Mouse (Mus musculus) neutrophil, adult 5-6 weeks (primary cell): ENCODE results near the gene Pomt2. TPM values are rescaled to one million over a fixed set of nuclear protein-coding genes. Genes with fewer than 3 reads are reported as not detected.

Source experiments
- ATAC-seq: fragments of 151-379, 151-347 bp; 2 replicates; pipeline ENCODE4 v1.8.0; 2017; ENCODE audit warnings: mild to moderate bottlenecking, moderate TSS enrichment; ENCODE audit not compliant: insufficient number of reproducible peaks, poor library complexity, low FRiP score, severe bottlenecking; ENCODE audit errors: extremely low read depth
- total RNA-seq: library from RNA; stranded (forward); fragments of 200-1000 nt; gene quantifications from 2 replicates; pipeline ENCODE4 v1.2.3, GENCODE M21; 2017

Pomt2 gene
- total RNA-seq, 1 experiment from 2014 or later = 4.2 TPM

- peak; percentile 44; the same call in 1 of the 2 replicates for ATAC-seq
Observed at GRCm38 (mm10) chr12:87131619-87132018, 16.1 kb downstream of the Pomt2 start.

GRCm38 (mm10) chr12:87131181-87131580 is 16.6 kb downstream of the Pomt2 start:
- ATAC-seq = no peak

- no peak for ATAC-seq
Observed at GRCm38 (mm10) chr12:87130224-87130623, 17.5 kb downstream of the Pomt2 start.

DNA sequence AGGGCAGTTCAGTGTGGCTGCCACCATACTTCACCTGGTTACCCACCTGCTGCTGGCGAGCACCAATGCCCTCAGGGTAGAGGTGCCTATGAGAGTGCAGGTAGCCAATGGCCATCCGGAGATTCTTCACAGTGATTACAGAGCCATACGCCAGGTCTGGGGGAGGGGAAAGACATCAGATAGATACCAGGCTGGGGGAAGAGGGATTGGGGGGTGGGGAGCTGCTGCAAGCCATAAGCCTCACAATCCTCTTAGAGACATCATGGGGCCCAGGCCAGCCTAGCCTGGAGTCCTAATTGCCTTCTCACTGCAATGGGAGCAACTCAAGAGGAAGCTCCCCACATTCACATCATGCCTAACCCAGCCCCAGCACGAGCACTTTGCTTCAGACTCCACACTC is 20.5 kb downstream of the Pomt2 start:
- no peak for ATAC-seq

- ATAC-seq = no peak
Observed at GRCm38 (mm10) chr12:87121918-87122589, 25.7 kb downstream of the Pomt2 start.

DNA sequence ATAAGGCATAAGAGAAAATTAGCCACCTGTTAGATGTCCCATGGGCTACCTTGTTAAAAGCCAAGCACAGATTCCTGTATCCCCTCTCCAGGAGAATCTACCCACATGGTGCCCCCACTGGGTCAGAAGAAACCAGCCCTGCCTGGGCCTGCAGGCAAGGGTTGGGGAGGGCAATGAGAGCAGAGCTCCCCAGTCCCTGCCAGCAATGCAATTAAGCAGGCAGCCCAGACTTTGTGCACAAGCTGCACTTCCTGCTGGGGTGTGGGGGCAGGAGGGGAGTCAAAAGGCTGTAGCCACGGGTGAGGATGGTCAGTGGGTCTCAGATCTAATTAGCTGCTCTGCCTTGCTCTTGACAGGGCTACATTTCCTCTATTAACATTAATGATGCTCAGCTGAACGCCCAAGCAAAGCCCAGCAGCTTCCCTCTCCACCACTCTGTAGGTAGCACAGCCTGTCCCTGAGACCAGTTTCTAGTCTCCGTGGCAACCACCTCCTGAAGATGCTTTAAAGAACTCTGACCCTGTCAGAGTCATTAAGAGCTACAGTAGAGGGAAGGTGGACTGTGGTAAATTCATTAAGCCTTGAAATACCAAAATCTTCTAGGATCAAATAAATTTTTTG is 40.3 kb downstream of the Pomt2 start:
- ATAC-seq = no peak

DNA sequence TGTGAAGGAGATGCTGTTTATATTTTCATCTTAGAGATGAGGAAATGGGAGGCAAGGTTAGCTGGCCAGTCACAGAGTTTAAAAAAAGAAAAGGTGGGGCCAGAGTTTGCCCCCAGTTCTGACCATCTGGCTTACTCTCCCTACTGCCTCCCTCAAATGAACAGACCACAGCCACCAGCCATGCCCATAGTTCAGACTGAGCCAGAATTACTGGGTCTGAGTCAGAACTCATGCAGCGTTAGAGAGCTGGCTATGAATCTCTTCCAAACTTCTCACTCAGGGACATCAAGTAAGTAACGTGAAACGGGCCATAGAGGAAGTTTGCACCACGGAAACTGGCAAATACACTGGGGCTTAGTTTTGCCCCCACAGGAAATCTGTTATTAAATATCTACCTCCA is 43.0 kb downstream of the Pomt2 start:
- no peak for ATAC-seq

GRCm38 (mm10) chr12:87103471-87103870 is 44.3 kb downstream of the Pomt2 start:
- no peak for ATAC-seq

DNA sequence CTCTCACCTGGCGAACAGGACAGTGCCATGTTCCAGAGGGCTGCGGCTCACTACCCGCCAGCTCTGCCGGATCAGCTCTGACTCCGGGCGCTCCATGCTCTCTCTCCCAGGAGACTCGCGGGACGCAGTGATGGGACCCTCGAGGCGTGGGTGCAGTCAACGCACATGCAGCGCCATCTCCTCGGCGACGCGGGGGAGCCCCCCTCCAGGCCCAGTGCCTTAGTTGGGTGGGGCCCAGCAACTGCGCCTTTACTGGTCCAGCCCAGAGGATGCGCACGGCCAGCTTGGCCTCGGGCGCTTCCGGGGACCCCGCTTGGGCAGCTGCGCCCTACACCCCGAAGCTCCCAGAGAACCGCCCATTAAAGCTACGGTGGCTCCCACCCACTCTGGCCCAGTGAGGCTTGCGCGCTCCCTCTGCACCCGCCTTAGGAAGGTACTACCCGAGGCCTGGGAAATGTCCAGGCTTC is 45.6 kb downstream of the Pomt2 start, which contains the start of gene Ngb:
Ngb (minus strand) TSS at position 375 of the 467 bp plus-strand sequence.
- ATAC-seq = no peak

DNA sequence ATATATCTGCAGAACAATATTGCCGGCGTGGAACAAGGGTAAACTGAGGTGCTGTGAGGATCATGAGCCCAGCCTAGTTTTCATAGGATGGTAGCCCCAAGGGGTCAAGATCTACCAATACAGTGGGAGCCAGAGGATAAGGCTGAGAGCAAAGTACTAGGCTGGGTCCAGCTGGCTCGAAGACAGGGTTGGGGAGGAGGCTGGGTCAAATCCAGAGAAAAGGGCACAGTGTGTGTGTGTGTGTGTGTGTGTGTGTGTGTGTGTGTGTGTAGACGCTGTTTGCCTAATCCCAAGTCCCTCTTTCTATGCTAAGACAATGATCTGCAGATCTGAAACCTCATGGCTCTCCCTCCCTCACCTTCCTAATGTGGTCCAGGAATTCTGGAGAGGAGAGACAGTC is 47.4 kb downstream of the Pomt2 start:
- no peak for ATAC-seq

DNA sequence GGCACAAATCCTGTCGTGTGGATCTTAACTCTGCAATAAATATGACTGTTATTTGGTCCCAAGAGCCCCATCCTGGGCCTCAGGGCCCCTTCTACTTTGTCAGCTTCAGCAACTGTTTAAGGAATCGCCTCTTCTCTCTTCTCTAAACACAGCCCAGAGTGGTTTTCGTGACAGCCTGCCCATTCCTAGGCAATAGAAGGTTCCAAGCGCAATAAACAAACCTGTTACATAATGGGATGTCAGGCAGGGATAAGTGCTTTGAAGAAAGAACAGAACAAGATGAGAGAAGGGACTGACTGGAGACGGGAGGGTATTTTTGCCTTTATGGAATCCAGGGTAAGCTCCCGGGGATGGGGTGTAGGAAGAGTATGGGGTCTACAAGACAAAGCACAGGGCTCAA is 54.1 kb downstream of the Pomt2 start:
- ATAC-seq = no peak

DNA sequence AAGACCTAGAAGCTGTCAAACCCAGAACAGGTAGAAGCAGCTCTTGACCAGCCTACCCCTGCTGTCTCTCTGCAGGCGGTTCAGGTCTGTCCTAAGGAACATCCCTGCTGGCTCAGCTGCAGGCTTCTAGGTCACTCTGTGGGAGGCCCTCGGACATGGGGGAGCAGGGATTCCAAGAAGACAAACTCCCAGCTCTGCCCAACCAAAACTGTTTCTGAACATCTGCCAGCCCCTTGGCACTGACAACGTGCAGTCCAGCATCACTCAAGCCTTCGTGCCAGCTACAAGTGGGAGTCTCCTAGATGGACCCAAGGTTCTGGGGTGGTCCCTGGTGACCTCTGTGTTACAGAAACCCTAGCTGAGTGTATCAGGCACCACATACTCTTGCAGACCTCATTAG is 54.5 kb downstream of the Pomt2 start:
- ATAC-seq = no peak

DNA sequence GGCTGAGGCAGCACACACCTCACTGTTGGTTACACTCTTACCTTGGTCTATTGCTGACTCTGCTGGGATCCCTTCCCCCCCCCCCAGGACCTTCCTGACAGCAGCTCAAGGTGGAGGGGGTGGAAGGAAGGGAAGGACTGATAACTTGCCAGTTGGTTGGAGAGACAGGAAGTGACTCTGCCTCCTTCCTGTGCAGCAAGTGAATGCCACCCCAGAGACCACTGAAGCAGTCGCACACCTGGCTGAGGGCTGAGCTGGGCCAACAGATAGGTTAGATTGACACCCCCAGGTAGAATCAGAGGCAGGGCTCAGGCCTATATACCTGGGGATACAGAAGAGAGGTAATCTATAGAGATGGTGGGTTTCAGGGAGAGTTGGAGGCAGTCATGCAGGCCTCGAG is 55.9 kb downstream of the Pomt2 start:
- no peak for ATAC-seq

DNA sequence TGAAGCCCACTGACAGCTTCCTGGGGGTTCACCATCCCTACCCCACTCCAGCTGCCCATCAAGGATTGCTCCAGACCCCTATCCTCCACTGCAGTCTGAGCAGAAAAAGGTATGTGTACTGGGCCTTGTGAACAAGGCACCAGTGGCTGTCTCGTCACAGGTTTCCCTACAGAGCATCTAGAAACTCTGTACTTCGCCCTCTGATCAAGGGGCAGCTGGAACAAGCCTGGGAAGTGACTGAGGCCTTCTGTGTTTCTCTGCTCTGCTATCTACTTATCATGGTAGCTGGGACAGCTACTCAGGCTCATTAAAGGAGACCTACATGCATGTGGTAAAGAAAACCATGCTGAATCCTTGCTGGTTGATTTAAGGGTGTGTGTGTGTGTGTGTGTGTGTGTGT is 58.1 kb downstream of the Pomt2 start:
- ATAC-seq = no peak

DNA sequence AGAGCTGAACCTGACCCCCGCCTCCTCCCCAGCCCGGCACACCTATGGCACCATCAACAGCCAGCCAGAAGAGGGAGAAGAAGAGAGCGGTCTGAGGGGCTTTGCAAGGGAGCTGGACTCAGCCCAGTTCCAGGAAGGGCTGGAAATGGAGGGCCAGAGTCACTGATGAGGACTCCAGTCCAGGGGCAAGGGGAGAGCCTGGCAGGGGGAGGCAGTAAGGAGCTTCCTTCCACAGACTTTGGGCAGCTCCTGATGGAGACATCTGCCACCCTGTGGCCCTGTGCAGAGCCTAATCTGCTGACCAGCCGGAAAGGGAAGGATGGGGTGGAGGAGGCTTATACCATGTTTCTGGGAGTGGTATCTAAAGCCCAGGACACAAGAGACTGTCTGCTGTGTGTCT is 58.5 kb downstream of the Pomt2 start:
- no peak for ATAC-seq

DNA sequence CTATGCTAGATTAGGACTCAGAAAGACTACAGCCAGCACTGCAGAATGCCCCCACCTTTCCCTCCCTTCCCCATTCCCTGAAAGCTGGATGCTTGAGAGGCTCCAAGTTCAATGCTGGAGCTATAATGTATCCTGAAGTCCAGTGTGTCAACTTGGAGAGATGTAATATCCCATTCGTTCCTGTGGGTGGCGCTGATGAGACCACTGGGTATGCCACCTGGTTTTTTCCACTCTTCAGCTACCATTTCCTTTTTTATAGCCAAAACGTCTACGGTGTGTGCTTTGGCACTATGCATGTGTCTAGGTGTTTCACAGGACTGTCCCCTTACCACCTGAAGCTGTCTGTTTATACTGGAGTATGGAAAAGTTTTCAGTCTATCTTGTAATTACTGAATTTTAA is 59.4 kb downstream of the Pomt2 start:
- ATAC-seq = no peak

- no peak for ATAC-seq
Observed at GRCm38 (mm10) chr12:87087236-87087635, 60.5 kb downstream of the Pomt2 start.

- no peak for ATAC-seq
Observed at GRCm38 (mm10) chr12:87082797-87083196, 65.0 kb downstream of the Pomt2 start.

- ATAC-seq = no peak
Observed at GRCm38 (mm10) chr12:87076610-87077009, 71.2 kb downstream of the Pomt2 start.

GRCm38 (mm10) chr12:87070520-87070919 is 77.2 kb downstream of the Pomt2 start:
- ATAC-seq = no peak

DNA sequence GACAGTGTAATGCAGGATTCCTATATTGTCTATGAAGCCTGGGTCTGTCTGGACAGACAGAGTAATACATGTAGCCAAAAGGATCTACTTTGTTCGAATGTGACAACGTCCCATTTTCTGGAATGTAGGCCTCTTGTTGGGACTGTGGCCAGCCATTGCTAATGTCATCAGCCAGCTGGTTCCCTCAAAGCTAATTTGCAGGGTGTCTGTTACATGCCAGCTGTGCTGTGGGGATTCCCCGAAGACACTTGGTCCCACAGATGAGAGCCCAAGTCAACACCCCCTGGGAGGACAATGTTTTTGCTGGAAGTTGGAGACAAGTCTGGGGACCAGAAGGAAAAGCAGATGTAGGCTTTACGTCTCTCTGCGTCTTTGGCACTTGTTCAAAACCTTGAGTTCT is 81.3 kb downstream of the Pomt2 start:
- no peak for ATAC-seq
